In the genomic region with DNA sequence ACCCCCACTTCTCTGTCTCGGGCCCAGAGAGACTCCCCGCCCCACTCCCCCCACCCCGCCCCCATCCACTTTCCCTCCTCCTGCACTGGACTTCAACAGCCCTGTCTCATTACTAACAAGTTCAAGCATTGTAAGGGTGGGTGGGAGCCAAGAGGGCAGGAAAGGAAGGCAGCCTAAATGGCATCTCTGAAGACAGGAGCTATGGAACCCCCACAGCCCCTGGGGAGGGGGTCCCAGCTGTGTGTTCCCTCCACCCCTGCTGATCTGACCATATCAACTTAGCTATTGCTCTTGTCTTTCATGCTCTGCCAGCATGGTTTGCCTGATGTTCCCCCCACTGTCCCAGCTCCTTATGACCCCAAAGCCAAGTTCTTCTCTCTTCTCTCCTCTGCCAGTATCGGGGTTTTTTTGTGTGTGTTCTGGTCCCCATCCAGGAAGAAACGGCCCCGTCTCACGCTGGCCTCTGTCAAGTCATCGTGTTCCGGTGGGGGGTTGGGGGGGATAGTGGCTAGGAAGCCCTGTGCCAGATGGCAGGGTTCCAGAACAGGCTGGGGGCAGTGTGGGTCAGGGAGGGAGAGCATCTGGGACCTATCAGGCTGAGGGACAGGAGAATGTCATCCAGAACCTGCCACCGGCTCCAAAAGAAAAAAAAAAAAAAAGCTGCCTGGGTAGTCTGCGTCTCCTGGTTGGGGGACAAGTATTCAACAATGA, we compare ENCODE assay signal across 8 mouse cellular contexts. TPM values are rescaled to one million over a fixed set of nuclear protein-coding genes. Genes with fewer than 3 reads are reported as not detected.
DNase-seq lines count a peak whose midpoint lies in the region; ATAC-seq and TF ChIP-seq lines count a peak whose summit lies in the region.

No protein-coding gene starts in this region.

- TF ChIP-seq CTCF in left cerebral cortex, adult 2 months (IDR thresholded peaks at IDR 0.05), result no peak

- ATAC-seq in kidney, embryonic 15.5 days (replicated peaks; ENCODE audit: low FRiP score), result peak; percentile 41; the same call in 1 of the 2 replicates
- ATAC-seq in forebrain, embryonic 14.5 days, result no peak
- no peak for ATAC-seq in hindbrain, embryonic 12.5 days (ENCODE audit: low FRiP score)

- peaks cover 27% of the 10 kb centered on the region for H3K4me1 ChIP-seq in kidney, embryonic 15.5 days
- H3K4me1 ChIP-seq in forebrain, embryonic 14.5 days (ENCODE audit: control insufficient read depth, insufficient read depth, low read length), result no peaks in the 10 kb centered on the region
- H3K4me1 ChIP-seq in hindbrain, embryonic 12.5 days, result peaks cover 11% of the 10 kb centered on the region

- intact Hi-C loops in left cerebral cortex, postnatal 4 days (cut with DNase I), result no loop called here
- intact Hi-C loops in left cerebral cortex, adult 2 months (cut with DNase I), result no loop called here

- H3K9me3 ChIP-seq in kidney, embryonic 15.5 days (replicated peaks), result 0 out of 2 replicates have a peak, but pooled peaks cover 5% of the 10 kb centered on the region
- H3K9me3 ChIP-seq in forebrain, embryonic 14.5 days (replicated peaks; ENCODE audit: control insufficient read depth, low read length), result no peaks in the 10 kb centered on the region
- no peaks in the 10 kb centered on the region for H3K9me3 ChIP-seq in hindbrain, embryonic 12.5 days (replicated peaks)

- H3K36me3 ChIP-seq in kidney, embryonic 15.5 days, result 0 out of 2 replicates have a peak, but pooled peaks cover 6% of the 10 kb centered on the region
- H3K36me3 ChIP-seq in forebrain, embryonic 14.5 days (ENCODE audit: control insufficient read depth, insufficient read depth, low read length), result no peaks in the 10 kb centered on the region
- no peaks in the 10 kb centered on the region for H3K36me3 ChIP-seq in hindbrain, embryonic 12.5 days

- H3K27ac ChIP-seq in left cerebral cortex, adult 2 months, result no peak overlapping the region
- peak overlapping the region; percentile 81 for H3K27ac ChIP-seq in kidney, embryonic 15.5 days
- no peak overlapping the region for H3K27ac ChIP-seq in forebrain, embryonic 14.5 days (ENCODE audit: low read depth, low read length)
- no peak overlapping the region for H3K27ac ChIP-seq in hindbrain, embryonic 12.5 days

- 24% methylated on average over 11 of the region's 11 CpGs for WGBS in kidney, embryonic 15.5 days
- WGBS in forebrain, embryonic 14.5 days, result 49% methylated on average over 11 of the region's 11 CpGs
- WGBS in hindbrain, embryonic 12.5 days, result 43% methylated on average over 9 of the region's 11 CpGs

- H3K4me3 ChIP-seq in left cerebral cortex, adult 2 months, result no peak overlapping the region
- H3K4me3 ChIP-seq in kidney, embryonic 15.5 days (replicated peaks), result no peak overlapping the region
- H3K4me3 ChIP-seq in forebrain, embryonic 14.5 days (ENCODE audit: low read depth, low read length), result no peak overlapping the region
- no peak overlapping the region for H3K4me3 ChIP-seq in hindbrain, embryonic 12.5 days

- no peak overlapping the region; the same call in 1 of the 2 replicates for H3K9ac ChIP-seq in kidney, embryonic 15.5 days
- no peak overlapping the region for H3K9ac ChIP-seq in forebrain, embryonic 14.5 days (ENCODE audit: low read length)
- no peak overlapping the region for H3K9ac ChIP-seq in hindbrain, embryonic 12.5 days

- no peaks in the 10 kb centered on the region for H3K27me3 ChIP-seq in kidney, embryonic 15.5 days
- H3K27me3 ChIP-seq in forebrain, embryonic 14.5 days (replicated peaks; ENCODE audit: control insufficient read depth, insufficient read depth, low read length), result no peaks in the 10 kb centered on the region
- no peaks in the 10 kb centered on the region for H3K27me3 ChIP-seq in hindbrain, embryonic 12.5 days

- H3K4me2 ChIP-seq in kidney, embryonic 15.5 days, result peak overlapping the region; percentile 41
- H3K4me2 ChIP-seq in forebrain, embryonic 14.5 days (ENCODE audit: low read length), result no peak overlapping the region
- no peak overlapping the region for H3K4me2 ChIP-seq in hindbrain, embryonic 12.5 days (replicated peaks)

- DNase-seq in left cerebral cortex, postnatal 4 days, result peak; percentile 62
- no peak for DNase-seq in left cerebral cortex, adult 2 months (ENCODE audit: extremely low spot score in 1 of 2, low spot score in 2 of 2)
- DNase-seq in embryo, embryonic 9.5 days (ENCODE audit: extremely low spot score), result peak; percentile 38
- peak; percentile 47 for DNase-seq in lung, postnatal 25 days (ENCODE audit: low spot score)
- no peak for DNase-seq in forebrain, embryonic 14.5 days (ENCODE audit: low spot score)
- no peak for DNase-seq in left cerebral cortex, adult 11 months (ENCODE audit: low spot score)

RNA-seq across cellular contexts. Expression of a gene that starts 58.1 kb away (rescaled TPM):
- total RNA-seq in left cerebral cortex, postnatal 4 days (2021), result 1 to 10 TPM; 2.1 to 2.4 TPM
- 1 to 10 TPM; 1.4 to 1.5 TPM for total RNA-seq in left cerebral cortex, adult 2 months (2021)
- 6.0 and 6.8 TPM in 2 replicates for polyA plus RNA-seq in kidney, embryonic 15.5 days (2015; fragmentation: Nextera tagmentation; extraction: Ambion mirVana)
- 0.41 and 1.3 TPM in 2 replicates for polyA plus RNA-seq in forebrain, embryonic 14.5 days (2014; fragmentation: Nextera tagmentation; extraction: Ambion mirVana)
- polyA plus RNA-seq in hindbrain, embryonic 12.5 days (2016; fragmentation: Nextera tagmentation; extraction: Ambion mirVana), result 3.2 and 3.9 TPM in 2 replicates

Comparison
In these comparisons a context has a peak if more than half of its experiments do, and no peak if none do; other contexts are left out.
1. DNase-seq: peak in left cerebral cortex, postnatal 4 days (single experiment), embryo, embryonic 9.5 days (single experiment) and lung, postnatal 25 days (single experiment); none in left cerebral cortex, adult 2 months (0 of 2), forebrain, embryonic 14.5 days (single experiment) and left cerebral cortex, adult 11 months (single experiment).